Mouse (Mus musculus) kidney, adult 2 months (tissue): ENCODE measurements around the gene Jade1.

Experiments
- CTCF ChIP-seq: fragments of 200-500 bp; conservative IDR thresholded peaks from 2 replicates; pipeline ENCODE4 v1.5.1; 2011; ENCODE audit warnings: low read depth, mild to moderate bottlenecking, control low read depth, low read length, moderate library complexity, mixed read lengths; ENCODE audit not compliant: insufficient read depth, insufficient read length
- POLR2A ChIP-seq: fragments of 200-500 bp; IDR thresholded peaks from one replicate; pipeline ENCODE4 v1.6.1; 2011; ENCODE audit warnings: low read depth, low read length, control low read depth

GRCm38 (mm10) chr3:41603470-41604019 is 48.0 kb downstream of the Jade1 start:
- TF ChIP-seq CTCF (no peak), POLR2A (no peak)
